Mouse (Mus musculus): ENCODE measurements around the gene Olfr739. TPM values are rescaled to one million over a fixed set of nuclear protein-coding genes. Genes with fewer than 3 reads are reported as not detected.

The Olfr739 gene
- not detected for polyA plus RNA-seq (2012; fragmentation: generic; extraction: Trizol)
- long read RNA-seq, experiment 1 = 0 reads
- long read RNA-seq, experiment 2 = 0 reads

- H3K79me3 ChIP-seq (ENCODE audit: low read depth) = no peaks in the 10 kb centered on the region
- no peaks in the 10 kb centered on the region for H3K27me3 ChIP-seq (ENCODE audit: control insufficient read depth, insufficient read depth, insufficient read length)
- no peaks in the 10 kb centered on the region for H3K79me2 ChIP-seq (ENCODE audit: control insufficient read depth, insufficient read depth)
- H3K36me3 ChIP-seq (ENCODE audit: control insufficient read depth, insufficient read depth) = no peaks in the 10 kb centered on the region
- no peak within 1 kb of the TSS for H3K4me3 ChIP-seq (ENCODE audit: insufficient read depth, poor library complexity, severe bottlenecking)
- TF ChIP-seq USF1 (IDR thresholded peaks at IDR 0.05; ENCODE audit: low read depth) = no peak
- no peak for TF ChIP-seq FOSL1 (IDR thresholded peaks at IDR 0.05; ENCODE audit: insufficient read depth, low read length, poor library complexity, severe bottlenecking)
- TF ChIP-seq MYOG (IDR thresholded peaks at IDR 0.05; ENCODE audit: control insufficient read depth, extremely low read depth, insufficient read length) = no peak
- no peak for TF ChIP-seq MAX (IDR thresholded peaks at IDR 0.05)
- TF ChIP-seq CTCF (IDR thresholded peaks at IDR 0.05; ENCODE audit: control insufficient read depth, insufficient read depth, insufficient read length) = no peak
- no peak for TF ChIP-seq CEBPB (IDR thresholded peaks at IDR 0.05; ENCODE audit: low read depth)
- TF ChIP-seq MYOD1 (IDR thresholded peaks at IDR 0.05; ENCODE audit: control insufficient read depth, insufficient read length, low read depth) = no peak
- H3ac ChIP-seq (ENCODE audit: control insufficient read depth, insufficient read length, low read depth) = no peak within 1 kb of the TSS
Measured at GRCm38 (mm10) chr14:50418326-50418725, at the start of gene Olfr739. Gene Olfr739 (plus strand): TSS chr14:50418626.

GRCm38 (mm10) chr14:50380863-50381262, 37.6 kb upstream of the Olfr739 start, which contains the start of gene Olfr736:
Gene Olfr736 (plus strand): TSS chr14:50381163.
- Histone ChIP-seq H3K27me3 (ENCODE audit: control insufficient read depth, insufficient read depth, insufficient read length) (no peaks in the 10 kb centered on the region), H3K4me3 (ENCODE audit: insufficient read depth, poor library complexity, severe bottlenecking) (no peak within 1 kb of the TSS), H3ac (ENCODE audit: control insufficient read depth, insufficient read length, low read depth) (no peak within 1 kb of the TSS), H3K79me3 (ENCODE audit: low read depth) (no peaks in the 10 kb centered on the region), H3K36me3 (ENCODE audit: control insufficient read depth, insufficient read depth) (no peaks in the 10 kb centered on the region), H3K79me2 (ENCODE audit: control insufficient read depth, insufficient read depth) (no peaks in the 10 kb centered on the region)
- TF ChIP-seq MYOD1 (IDR thresholded peaks at IDR 0.05; ENCODE audit: control insufficient read depth, insufficient read length, low read depth) (no peak), CTCF (IDR thresholded peaks at IDR 0.05; ENCODE audit: control insufficient read depth, insufficient read depth, insufficient read length) (no peak), MYOG (IDR thresholded peaks at IDR 0.05; ENCODE audit: control insufficient read depth, extremely low read depth, insufficient read length) (no peak), USF1 (IDR thresholded peaks at IDR 0.05; ENCODE audit: low read depth) (no peak), FOSL1 (IDR thresholded peaks at IDR 0.05; ENCODE audit: insufficient read depth, low read length, poor library complexity, severe bottlenecking) (no peak), MAX (IDR thresholded peaks at IDR 0.05) (no peak), CEBPB (IDR thresholded peaks at IDR 0.05; ENCODE audit: low read depth) (no peak)

- no peak for TF ChIP-seq MAX (IDR thresholded peaks at IDR 0.05)
- no peak for TF ChIP-seq USF1 (IDR thresholded peaks at IDR 0.05; ENCODE audit: low read depth)
- TF ChIP-seq FOSL1 (IDR thresholded peaks at IDR 0.05; ENCODE audit: insufficient read depth, low read length, poor library complexity, severe bottlenecking) = no peak
- TF ChIP-seq MYOG (IDR thresholded peaks at IDR 0.05; ENCODE audit: control insufficient read depth, extremely low read depth, insufficient read length) = no peak
- TF ChIP-seq MYOD1 (IDR thresholded peaks at IDR 0.05; ENCODE audit: control insufficient read depth, insufficient read length, low read depth) = no peak
- TF ChIP-seq CTCF (IDR thresholded peaks at IDR 0.05; ENCODE audit: control insufficient read depth, insufficient read depth, insufficient read length) = no peak
- no peak for TF ChIP-seq CEBPB (IDR thresholded peaks at IDR 0.05; ENCODE audit: low read depth)
- Histone ChIP-seq H3K27me3 (ENCODE audit: control insufficient read depth, insufficient read depth, insufficient read length) (no peaks in the 10 kb centered on the region), H3ac (ENCODE audit: control insufficient read depth, insufficient read length, low read depth) (no peak within 1 kb of the TSS)
Measured at GRCm38 (mm10) chr14:50407268-50407667, 11.2 kb upstream of the Olfr739 start, which contains the start of gene Olfr738. Gene Olfr738 (plus strand): TSS chr14:50407568.

GRCm38 (mm10) chr14:50445245-50445644, 26.8 kb downstream of the Olfr739 start, which contains the start of gene Olfr740:
Gene Olfr740 (plus strand): TSS chr14:50445545.
- H3K36me3 ChIP-seq (ENCODE audit: control insufficient read depth, insufficient read depth) = no peaks in the 10 kb centered on the region
- H3K4me3 ChIP-seq (ENCODE audit: insufficient read depth, poor library complexity, severe bottlenecking) = no peak within 1 kb of the TSS
- H3K79me3 ChIP-seq (ENCODE audit: low read depth) = no peaks in the 10 kb centered on the region
- no peak within 1 kb of the TSS for H3ac ChIP-seq (ENCODE audit: control insufficient read depth, insufficient read length, low read depth)
- no peaks in the 10 kb centered on the region for H3K27me3 ChIP-seq (ENCODE audit: control insufficient read depth, insufficient read depth, insufficient read length)
- TF ChIP-seq USF1 (IDR thresholded peaks at IDR 0.05; ENCODE audit: low read depth) = no peak
- no peak for TF ChIP-seq MYOG (IDR thresholded peaks at IDR 0.05; ENCODE audit: control insufficient read depth, extremely low read depth, insufficient read length)
- no peak for TF ChIP-seq CTCF (IDR thresholded peaks at IDR 0.05; ENCODE audit: control insufficient read depth, insufficient read depth, insufficient read length)
- TF ChIP-seq CEBPB (IDR thresholded peaks at IDR 0.05; ENCODE audit: low read depth) = no peak
- no peaks in the 10 kb centered on the region for H3K79me2 ChIP-seq (ENCODE audit: control insufficient read depth, insufficient read depth)

More at GRCm38 (mm10) chr14:50407268-50407667, 11.2 kb upstream of the Olfr739 start, which contains the start of gene Olfr738:
- H3K79me2 ChIP-seq (ENCODE audit: control insufficient read depth, insufficient read depth) = no peaks in the 10 kb centered on the region
- no peak within 1 kb of the TSS for H3K4me3 ChIP-seq (ENCODE audit: insufficient read depth, poor library complexity, severe bottlenecking)
- H3K36me3 ChIP-seq (ENCODE audit: control insufficient read depth, insufficient read depth) = no peaks in the 10 kb centered on the region
- H3K79me3 ChIP-seq (ENCODE audit: low read depth) = no peaks in the 10 kb centered on the region

- Histone ChIP-seq H3ac (ENCODE audit: control insufficient read depth, insufficient read length, low read depth) (no peak within 1 kb of the TSS), H3K27me3 (ENCODE audit: control insufficient read depth, insufficient read depth, insufficient read length) (no peaks in the 10 kb centered on the region), H3K79me2 (ENCODE audit: control insufficient read depth, insufficient read depth) (no peaks in the 10 kb centered on the region), H3K4me3 (ENCODE audit: insufficient read depth, poor library complexity, severe bottlenecking) (no peak within 1 kb of the TSS), H3K79me3 (ENCODE audit: low read depth) (no peaks in the 10 kb centered on the region), H3K36me3 (ENCODE audit: control insufficient read depth, insufficient read depth) (no peaks in the 10 kb centered on the region)
- no peak for TF ChIP-seq CEBPB (IDR thresholded peaks at IDR 0.05; ENCODE audit: low read depth)
- TF ChIP-seq CTCF (IDR thresholded peaks at IDR 0.05; ENCODE audit: control insufficient read depth, insufficient read depth, insufficient read length) = no peak
- no peak for TF ChIP-seq MAX (IDR thresholded peaks at IDR 0.05)
- no peak for TF ChIP-seq FOSL1 (IDR thresholded peaks at IDR 0.05; ENCODE audit: insufficient read depth, low read length, poor library complexity, severe bottlenecking)
- no peak for TF ChIP-seq USF1 (IDR thresholded peaks at IDR 0.05; ENCODE audit: low read depth)
- no peak for TF ChIP-seq MYOD1 (IDR thresholded peaks at IDR 0.05; ENCODE audit: control insufficient read depth, insufficient read length, low read depth)
- TF ChIP-seq MYOG (IDR thresholded peaks at IDR 0.05; ENCODE audit: control insufficient read depth, extremely low read depth, insufficient read length) = no peak
Measured at GRCm38 (mm10) chr14:50472438-50472837, 54.0 kb downstream of the Olfr739 start, which contains the start of gene Olfr741. Gene Olfr741 (plus strand): TSS chr14:50472738.

Other genes starting within 250 kb of the Olfr739 start
- not detected for gene Olfr730, start 230.4 kb upstream of the Olfr739 start, polyA plus RNA-seq (2012; fragmentation: generic; extraction: Trizol)
- not detected for gene Olfr731, start 176.8 kb upstream of the Olfr739 start, polyA plus RNA-seq (2012; fragmentation: generic; extraction: Trizol)
- gene Olfr732, start 134.4 kb upstream of the Olfr739 start, polyA plus RNA-seq (2012; fragmentation: generic; extraction: Trizol) = not detected
- not detected for gene Olfr733, start 117.1 kb upstream of the Olfr739 start, polyA plus RNA-seq (2012; fragmentation: generic; extraction: Trizol)
- gene Olfr734, start 91.9 kb upstream of the Olfr739 start, polyA plus RNA-seq (2012; fragmentation: generic; extraction: Trizol) = not detected
- not detected for gene Olfr735, start 69.8 kb upstream of the Olfr739 start, polyA plus RNA-seq (2012; fragmentation: generic; extraction: Trizol)
- not detected for gene Tlr11, start 60.7 kb upstream of the Olfr739 start, polyA plus RNA-seq (2012; fragmentation: generic; extraction: Trizol)
- gene Olfr736, start 37.5 kb upstream of the Olfr739 start, polyA plus RNA-seq (2012; fragmentation: generic; extraction: Trizol) = not detected
- not detected for gene Olfr738, start 11.1 kb upstream of the Olfr739 start, polyA plus RNA-seq (2012; fragmentation: generic; extraction: Trizol)
- gene Olfr740, start 26.9 kb downstream of the Olfr739 start, polyA plus RNA-seq (2012; fragmentation: generic; extraction: Trizol) = not detected
- not detected for gene Olfr741, start 54.1 kb downstream of the Olfr739 start, polyA plus RNA-seq (2012; fragmentation: generic; extraction: Trizol)
- not detected for gene Olfr742, start 85.0 kb downstream of the Olfr739 start, polyA plus RNA-seq (2012; fragmentation: generic; extraction: Trizol)
- not detected for gene Olfr743, start 103.2 kb downstream of the Olfr739 start, polyA plus RNA-seq (2012; fragmentation: generic; extraction: Trizol)
- gene Olfr744, start 196.3 kb downstream of the Olfr739 start, polyA plus RNA-seq (2012; fragmentation: generic; extraction: Trizol) = not detected
- not detected for gene Olfr745, start 220.8 kb downstream of the Olfr739 start, polyA plus RNA-seq (2012; fragmentation: generic; extraction: Trizol)
- not detected for gene Olfr746, start 228.5 kb downstream of the Olfr739 start, polyA plus RNA-seq (2012; fragmentation: generic; extraction: Trizol)